Mouse (Mus musculus): ENCODE measurements around the gene 4932438A13Rik. TPM values are rescaled to one million over a fixed set of nuclear protein-coding genes. Genes with fewer than 3 reads are reported as not detected.

Gene 4932438A13Rik
- total and polyA plus RNA-seq, 3 experiments: 5.9 to 20.3 (median 14.7) TPM

GRCm38 (mm10) chr3:36840650-36841555, 22.0 kb upstream of the 4932438A13Rik start:
- Histone ChIP-seq H3K9me3 (replicated peaks; ENCODE audit: low read length) (peaks cover 5% of the 10 kb centered on the region), H3K4me2 (ENCODE audit: insufficient read depth, low read depth, poor library complexity, severe bottlenecking) (peak overlapping the region; percentile 74), H3K79me2 (replicated peaks; ENCODE audit: control insufficient read depth, extremely low read depth, insufficient read depth, poor library complexity, severe bottlenecking) (no peaks in the 10 kb centered on the region), H3K9ac (ENCODE audit: insufficient read depth, low read depth) (no peak overlapping the region; the same call in 1 of the 2 replicates), H3K36me3 (replicated peaks in 1 of 2; ENCODE audit: control insufficient read depth in 1 of 2, insufficient read depth in 1 of 2, low read length in 1 of 2) (no peaks in the 10 kb centered on the region), H3K27me3 (replicated peaks) (peaks cover 2% of the 10 kb centered on the region), H3K4me1 (ENCODE audit: control insufficient read depth in 1 of 2, insufficient read depth in 2 of 2) (no peaks in the 10 kb centered on the region), H3K4me3 (replicated peaks in 1 of 3; ENCODE audit: low read depth in 2 of 3, low read length in 2 of 3, poor library complexity in 1 of 3) (peak overlapping the region in 1 of 3 experiments; percentile 33), H3K27ac (ENCODE audit: insufficient read depth, low read depth) (no peak overlapping the region)
- DNase-seq (ENCODE audit: extremely low read depth): peak; percentile 81
- in situ Hi-C loops (cut with MboI; ENCODE audit: low pct_ligation_motif_present, low pct_unique_long_range_greater_than_20kb, low sequenced_read_pairs) (loop anchor here (25.0 kb wide), 2 partner anchors 204 to 346 kb away; no protein-coding TSS in a partner anchor), dilution Hi-C loops (cut with MboI; ENCODE audit: extremely low pct_ligation_motif_present, extremely low pct_unique_long_range_greater_than_20kb, low sequenced_read_pairs) (no loop called here)
- TF ChIP-seq NRF1 (IDR thresholded peaks at IDR 0.05; ENCODE audit: low read depth, low read length) (no peak), ZMIZ1 (IDR thresholded peaks at IDR 0.05; ENCODE audit: low read depth, low read length) (no peak), SIN3A (IDR thresholded peaks at IDR 0.05; ENCODE audit: low read length) (no peak), EP300 (IDR thresholded peaks at IDR 0.05; ENCODE audit: low read length) (no peak), KAT2A (IDR thresholded peaks at IDR 0.05; ENCODE audit: insufficient replicate concordance, low read length) (no peak), RAD21 (IDR thresholded peaks at IDR 0.05; ENCODE audit: low read depth, low read length) (peak; percentile 89), USF2 (conservative IDR thresholded peaks at IDR 0.05; ENCODE audit: low read depth, low read length) (no peak), MAFK (IDR thresholded peaks at IDR 0.05; ENCODE audit: insufficient replicate concordance, low read length) (peak; percentile 71), ELF1 (IDR thresholded peaks at IDR 0.05; ENCODE audit: low read depth, low read length) (no peak), SMC3 (IDR thresholded peaks at IDR 0.05; ENCODE audit: low read depth, low read length) (peak; percentile 88), PAX5 (IDR thresholded peaks at IDR 0.05; ENCODE audit: low read length) (no peak), JUND (conservative IDR thresholded peaks at IDR 0.05; ENCODE audit: low read depth, low read length) (no peak), MEF2A (IDR thresholded peaks at IDR 0.05; ENCODE audit: borderline replicate concordance, low read depth, low read length) (no peak), TCF12 (IDR thresholded peaks at IDR 0.05; ENCODE audit: low read depth, low read length) (no peak), USF1 (IDR thresholded peaks at IDR 0.05; ENCODE audit: low read depth, low read length) (no peak), MAZ (IDR thresholded peaks at IDR 0.05; ENCODE audit: low read depth, low read length) (no peak), BHLHE40 (IDR thresholded peaks at IDR 0.05; ENCODE audit: low read depth, low read length) (no peak), IRF4 (IDR thresholded peaks at IDR 0.05; ENCODE audit: low read depth, low read length) (no peak), NELFE (IDR thresholded peaks at IDR 0.05; ENCODE audit: low read depth, low read length) (no peak), JUN (IDR thresholded peaks at IDR 0.05; ENCODE audit: insufficient read depth, low read depth, low read length) (no peak), HCFC1 (IDR thresholded peaks at IDR 0.05; ENCODE audit: low read depth, low read length) (no peak), POLR2AphosphoS2 (IDR thresholded peaks at IDR 0.05; ENCODE audit: low read depth, low read length) (no peak), CHD1 (IDR thresholded peaks at IDR 0.05; ENCODE audit: low read depth, low read length) (no peak), ZC3H11A (IDR thresholded peaks at IDR 0.05; ENCODE audit: low read depth, low read length) (no peak), TBP (conservative IDR thresholded peaks at IDR 0.05; ENCODE audit: low read depth, low read length) (0 out of 2 replicates have a peak, but pooled peaks have one; percentile 11), MAX (IDR thresholded peaks at IDR 0.05; ENCODE audit: low read length) (no peak), ZNF384 (IDR thresholded peaks at IDR 0.05; ENCODE audit: low read depth, low read length) (no peak), ZKSCAN1 (IDR thresholded peaks at IDR 0.05; ENCODE audit: borderline replicate concordance, low read depth, low read length) (no peak), ETS1 (conservative IDR thresholded peaks at IDR 0.05; ENCODE audit: low read depth, low read length) (no peak), E2F4 (IDR thresholded peaks at IDR 0.05; ENCODE audit: insufficient replicate concordance, low read depth, low read length) (no peak), MYC (IDR thresholded peaks at IDR 0.05; ENCODE audit: low read depth, low read length) (no peak), POLR2A (IDR thresholded peaks at IDR 0.05; ENCODE audit: low read depth, low read length) (no peak), GABPA (IDR thresholded peaks at IDR 0.05; ENCODE audit: insufficient replicate concordance, low read depth, low read length) (no peak), RCOR1 (conservative IDR thresholded peaks at IDR 0.05; ENCODE audit: low read depth, low read length) (no peak), UBTF (IDR thresholded peaks at IDR 0.05; ENCODE audit: low read depth, low read length) (no peak), CTCF (conservative IDR thresholded peaks at IDR 0.05 in 1 of 2, IDR thresholded peaks at IDR 0.05 in 1 of 2; ENCODE audit: low read depth in 2 of 2, low read length in 2 of 2) (peak; percentile 86 to 89), MXI1 (IDR thresholded peaks at IDR 0.05; ENCODE audit: low read depth, low read length) (no peak), CHD2 (IDR thresholded peaks at IDR 0.05; ENCODE audit: low read length) (no peak)

Data from CH12.LX (cell line).